Mouse (Mus musculus): ENCODE data around the gene Mical3. TPM values are rescaled to one million over a fixed set of nuclear protein-coding genes. Genes with fewer than 3 reads are reported as not detected.

Mical3 gene
- polyA plus RNA-seq, 1 experiment from 2014 or later = 28.1 TPM

DNA sequence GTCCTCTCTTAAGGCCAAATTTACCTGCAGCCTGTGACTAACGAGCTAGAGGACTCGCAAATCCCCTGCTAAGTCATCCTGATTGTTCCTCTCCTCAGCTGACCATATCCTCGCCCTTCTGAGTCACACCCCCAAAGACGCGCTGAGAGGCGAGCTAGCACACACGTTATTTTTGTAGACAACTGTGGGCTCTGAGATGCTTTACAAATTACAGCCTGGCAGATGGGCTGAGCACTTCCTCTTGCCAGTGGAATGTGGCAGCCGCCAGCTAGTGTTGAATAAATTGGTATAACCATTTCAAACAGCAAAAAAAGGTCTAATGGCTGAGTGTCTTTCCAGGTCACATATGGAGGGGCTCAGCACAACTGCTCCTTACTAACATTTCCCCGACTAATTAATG is 91.5 kb downstream of the Mical3 start:
- H3K9me3 ChIP-seq = no peaks in the 10 kb centered on the region
- ATAC-seq (ENCODE audit: low read depth) = no peak
- H3K36me3 ChIP-seq = peaks cover 79% of the 10 kb centered on the region
- no peak overlapping the region for H3K4me3 ChIP-seq
- H3K9ac ChIP-seq = no peak overlapping the region
- whole genome bisulfite sequencing = 87% methylated on average over 9 of the region's 9 CpGs
- no peaks in the 10 kb centered on the region for H3K27me3 ChIP-seq
- H3K27ac ChIP-seq (replicated peaks) = no peak overlapping the region
- H3K4me1 ChIP-seq (replicated peaks) = peaks cover 4% of the 10 kb centered on the region; the same call in 1 of the 2 replicates
- no peak overlapping the region for H3K4me2 ChIP-seq

DNA sequence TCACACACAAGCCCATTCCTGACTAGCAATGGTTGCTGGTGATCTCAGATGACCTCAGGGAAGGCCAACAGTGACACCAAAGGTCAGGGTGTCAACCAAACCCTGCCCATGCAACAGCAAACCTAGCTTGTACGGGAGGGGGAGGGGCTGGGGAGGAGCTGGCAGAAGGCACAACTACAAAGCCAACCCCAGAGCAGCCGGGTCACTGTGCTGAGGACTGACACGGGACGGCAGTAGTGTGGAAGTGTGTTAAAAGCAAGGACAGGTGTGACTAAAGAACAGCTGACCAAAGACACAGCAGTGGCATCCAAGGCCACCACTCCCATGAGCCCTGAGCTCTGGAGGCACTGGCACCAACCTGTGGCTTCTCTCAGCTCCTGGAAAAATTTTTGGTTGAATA is 93.7 kb downstream of the Mical3 start:
- H3K27me3 ChIP-seq = no peaks in the 10 kb centered on the region
- no peak overlapping the region for H3K27ac ChIP-seq (replicated peaks)
- H3K4me1 ChIP-seq (replicated peaks) = 0 out of 2 replicates have a peak, but pooled peaks cover 4% of the 10 kb centered on the region
- H3K9me3 ChIP-seq = no peaks in the 10 kb centered on the region
- peaks cover 97% of the 10 kb centered on the region for H3K36me3 ChIP-seq
- no peak overlapping the region for H3K9ac ChIP-seq
- ATAC-seq (ENCODE audit: low read depth) = no peak
- WGBS = 67% methylated on average over 4 of the region's 4 CpGs
- H3K4me3 ChIP-seq = no peak overlapping the region
- no peak overlapping the region for H3K4me2 ChIP-seq

- Histone ChIP-seq H3K9me3 (no peaks in the 10 kb centered on the region), H3K27ac (replicated peaks) (no peak overlapping the region), H3K4me1 (replicated peaks) (0 out of 2 replicates have a peak, but pooled peaks cover 4% of the 10 kb centered on the region), H3K27me3 (no peaks in the 10 kb centered on the region), H3K4me2 (no peak overlapping the region), H3K36me3 (peaks cover 97% of the 10 kb centered on the region), H3K4me3 (no peak overlapping the region), H3K9ac (no peak overlapping the region)
- 87% methylated on average over 3 of the region's 3 CpGs for WGBS
- no peak for ATAC-seq (ENCODE audit: low read depth)
These were observed 94.9 kb downstream of the Mical3 start for GRCm38 (mm10) chr6:121035929-121036328.

DNA sequence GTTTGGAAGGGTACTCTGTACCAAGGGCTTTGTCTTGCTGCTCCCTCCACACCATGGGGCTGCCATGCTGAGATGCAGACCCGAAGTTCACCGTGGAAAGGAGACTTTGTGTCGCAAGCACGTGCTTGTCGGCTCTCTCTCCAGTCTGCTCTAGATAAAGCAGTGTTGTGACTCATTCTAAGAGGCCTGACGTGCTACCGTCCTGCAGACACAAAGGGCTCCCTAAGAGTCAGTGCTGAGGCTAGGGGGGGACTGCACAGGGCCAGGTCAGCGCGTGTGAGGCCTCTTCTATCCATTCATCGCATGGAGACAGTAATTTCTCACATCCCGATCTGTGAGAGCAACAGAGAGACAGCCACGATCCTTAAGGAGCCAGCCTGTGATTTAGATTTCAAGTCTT is 95.5 kb downstream of the Mical3 start:
- ATAC-seq (ENCODE audit: low read depth) = peak; percentile 59; the same call in 1 of the 2 replicates
- WGBS = 49% methylated on average over 12 of the region's 12 CpGs
- Histone ChIP-seq H3K4me2 (no peak overlapping the region), H3K36me3 (peaks cover 97% of the 10 kb centered on the region), H3K27me3 (no peaks in the 10 kb centered on the region), H3K9ac (no peak overlapping the region), H3K4me3 (no peak overlapping the region), H3K9me3 (no peaks in the 10 kb centered on the region), H3K27ac (replicated peaks) (no peak overlapping the region), H3K4me1 (replicated peaks) (0 out of 2 replicates have a peak, but pooled peaks cover 4% of the 10 kb centered on the region)

DNA sequence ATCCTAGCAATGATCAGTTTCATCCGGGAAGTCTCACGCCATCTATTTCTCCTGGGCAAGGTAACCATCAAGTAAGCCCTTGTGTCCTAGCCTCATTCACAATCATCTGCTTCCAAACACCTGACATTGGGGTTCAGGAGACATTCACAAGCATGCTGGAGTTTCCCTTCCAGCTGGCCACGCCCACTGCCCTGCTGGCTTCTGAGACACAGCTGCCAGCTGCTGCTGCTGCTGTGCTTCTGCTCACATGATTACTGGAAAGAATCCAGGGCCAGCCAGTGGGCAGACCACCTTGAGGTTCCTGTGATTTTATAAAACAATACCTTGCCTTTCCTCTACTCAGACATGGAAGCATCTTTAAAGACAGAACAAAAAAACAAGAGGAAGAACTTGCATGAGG is 97.5 kb downstream of the Mical3 start:
- Histone ChIP-seq H3K27ac (replicated peaks) (no peak overlapping the region), H3K36me3 (peaks cover 99% of the 10 kb centered on the region), H3K27me3 (no peaks in the 10 kb centered on the region), H3K4me3 (no peak overlapping the region), H3K9me3 (no peaks in the 10 kb centered on the region), H3K4me2 (no peak overlapping the region), H3K4me1 (replicated peaks) (0 out of 2 replicates have a peak, but pooled peaks cover 4% of the 10 kb centered on the region), H3K9ac (no peak overlapping the region)
- 96% methylated on average over 3 of the region's 3 CpGs for WGBS
- no peak for ATAC-seq (ENCODE audit: low read depth)

- no peak for ATAC-seq (ENCODE audit: low read depth)
These were observed 99.4 kb downstream of the Mical3 start for GRCm38 (mm10) chr6:121031370-121031769.

DNA sequence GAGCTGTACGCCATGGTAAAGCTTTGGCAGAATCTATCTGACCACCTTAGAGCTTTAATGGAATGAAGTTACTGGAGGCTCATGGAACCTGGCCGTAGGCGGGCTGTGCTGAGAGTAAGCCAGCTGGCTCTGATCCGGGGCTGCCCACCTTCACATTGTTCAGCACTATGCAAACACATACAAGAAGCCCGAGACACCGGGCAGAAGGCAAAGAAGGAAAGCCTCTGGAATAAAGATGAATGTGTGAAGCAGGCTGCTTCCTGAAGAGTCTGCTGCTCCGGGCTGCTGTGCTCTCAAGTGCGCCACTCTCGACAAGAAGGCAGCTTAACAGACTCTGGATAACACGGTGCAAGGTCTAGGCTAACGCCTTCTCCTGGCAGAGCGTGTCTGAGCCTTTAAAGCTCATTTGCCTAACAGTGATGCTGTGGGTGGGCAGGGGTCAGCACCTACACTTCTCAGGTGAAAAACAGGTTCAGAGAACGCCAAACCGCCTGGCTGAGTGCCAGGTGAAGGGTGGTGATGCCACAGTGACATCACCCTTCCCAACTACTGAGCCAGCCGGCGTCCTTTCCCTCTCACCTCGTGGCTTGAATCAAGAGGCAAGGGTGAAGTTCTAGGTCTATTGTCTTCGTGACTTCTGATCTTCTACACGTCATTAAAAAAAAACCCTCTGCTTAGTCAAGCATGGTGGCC is 100.8 kb downstream of the Mical3 start:
- no peak overlapping the region for H3K27ac ChIP-seq (replicated peaks)
- 94% methylated on average over 19 of the region's 19 CpGs for WGBS
- no peak overlapping the region for H3K9ac ChIP-seq
- H3K4me2 ChIP-seq = no peak overlapping the region
- H3K36me3 ChIP-seq = peaks cover 80% of the 10 kb centered on the region
- no peaks in the 10 kb centered on the region for H3K9me3 ChIP-seq
- peaks cover 26% of the 10 kb centered on the region for H3K4me1 ChIP-seq (replicated peaks)
- no peak overlapping the region for H3K4me3 ChIP-seq
- H3K27me3 ChIP-seq = no peaks in the 10 kb centered on the region
- ATAC-seq (ENCODE audit: low read depth) = no peak

More at GRCm38 (mm10) chr6:121031370-121031769, 99.4 kb downstream of the Mical3 start:
- no peak overlapping the region for H3K4me2 ChIP-seq
- H3K27ac ChIP-seq (replicated peaks) = no peak overlapping the region
- H3K4me1 ChIP-seq (replicated peaks) = peaks cover 20% of the 10 kb centered on the region
- no peaks in the 10 kb centered on the region for H3K27me3 ChIP-seq
- 95% methylated on average over 7 of the region's 7 CpGs for WGBS
- no peak overlapping the region for H3K9ac ChIP-seq
- H3K9me3 ChIP-seq = no peaks in the 10 kb centered on the region
- peaks cover 93% of the 10 kb centered on the region for H3K36me3 ChIP-seq
- H3K4me3 ChIP-seq = no peak overlapping the region

GRCm38 (mm10) chr6:121028514-121028913 is 102.3 kb downstream of the Mical3 start:
- no peak overlapping the region for H3K27ac ChIP-seq (replicated peaks)
- H3K4me2 ChIP-seq = no peak overlapping the region
- H3K27me3 ChIP-seq = no peaks in the 10 kb centered on the region
- WGBS = 92% methylated on average over 8 of the region's 8 CpGs
- peaks cover 25% of the 10 kb centered on the region for H3K4me1 ChIP-seq (replicated peaks)
- no peaks in the 10 kb centered on the region for H3K9me3 ChIP-seq
- ATAC-seq (ENCODE audit: low read depth) = no peak
- peaks cover 77% of the 10 kb centered on the region for H3K36me3 ChIP-seq
- H3K4me3 ChIP-seq = no peak overlapping the region
- H3K9ac ChIP-seq = no peak overlapping the region

- no peaks in the 10 kb centered on the region for H3K9me3 ChIP-seq
- H3K36me3 ChIP-seq = peaks cover 77% of the 10 kb centered on the region
- no peaks in the 10 kb centered on the region for H3K27me3 ChIP-seq
- no peak overlapping the region for H3K4me3 ChIP-seq
- H3K9ac ChIP-seq = no peak overlapping the region
- peak overlapping the region; percentile 38; the same call in 1 of the 2 replicates for H3K27ac ChIP-seq (replicated peaks)
- H3K4me2 ChIP-seq = no peak overlapping the region
- H3K4me1 ChIP-seq (replicated peaks) = peaks cover 25% of the 10 kb centered on the region
- ATAC-seq (ENCODE audit: low read depth) = no peak
- 65% methylated on average over 5 of the region's 5 CpGs for WGBS
These were observed 103.5 kb downstream of the Mical3 start for GRCm38 (mm10) chr6:121027314-121027713.

DNA sequence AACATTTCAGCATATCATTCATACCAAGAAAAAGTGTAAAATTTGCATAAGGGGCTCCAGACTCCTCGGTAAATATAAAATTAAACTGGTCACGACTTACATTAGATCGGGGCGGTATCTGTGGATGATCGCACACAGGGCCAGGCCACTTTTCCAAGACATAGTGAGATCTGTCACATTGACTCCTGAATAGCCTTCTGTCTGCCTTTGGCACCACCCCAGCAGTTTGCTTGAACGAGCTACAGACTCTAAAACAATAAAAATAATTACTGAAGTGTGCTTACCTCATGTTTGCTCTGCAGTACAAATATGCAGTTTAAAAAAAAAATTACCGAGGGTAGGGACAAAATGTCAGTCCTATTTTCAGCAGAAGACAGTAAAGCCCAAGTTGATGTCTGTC is 103.9 kb downstream of the Mical3 start:
- WGBS = 50% methylated on average over 7 of the region's 7 CpGs
- Histone ChIP-seq H3K9ac (no peak overlapping the region), H3K27ac (replicated peaks) (peak overlapping the region; percentile 38; the same call in 1 of the 2 replicates), H3K4me1 (replicated peaks) (peaks cover 25% of the 10 kb centered on the region), H3K9me3 (no peaks in the 10 kb centered on the region), H3K27me3 (no peaks in the 10 kb centered on the region), H3K4me2 (no peak overlapping the region), H3K36me3 (peaks cover 77% of the 10 kb centered on the region), H3K4me3 (no peak overlapping the region)
- ATAC-seq (ENCODE audit: low read depth) = no peak

GRCm38 (mm10) chr6:121026019-121026584 is 104.7 kb downstream of the Mical3 start:
- Histone ChIP-seq H3K36me3 (peaks cover 77% of the 10 kb centered on the region), H3K4me3 (no peak overlapping the region), H3K4me2 (no peak overlapping the region), H3K27me3 (no peaks in the 10 kb centered on the region), H3K9me3 (no peaks in the 10 kb centered on the region), H3K9ac (no peak overlapping the region), H3K4me1 (replicated peaks) (peaks cover 25% of the 10 kb centered on the region), H3K27ac (replicated peaks) (peak overlapping the region; percentile 38)
- WGBS = 38% methylated on average over 10 of the region's 10 CpGs
- ATAC-seq (ENCODE audit: low read depth) = peak; percentile 48

GRCm38 (mm10) chr6:121018147-121018546 is 112.7 kb downstream of the Mical3 start:
- H3K9me3 ChIP-seq = no peaks in the 10 kb centered on the region
- H3K9ac ChIP-seq = no peak overlapping the region
- no peak for ATAC-seq (ENCODE audit: low read depth)
- H3K4me1 ChIP-seq (replicated peaks) = 0 out of 2 replicates have a peak, but pooled peaks cover 8% of the 10 kb centered on the region
- H3K4me3 ChIP-seq = no peak overlapping the region
- no peak overlapping the region for H3K27ac ChIP-seq (replicated peaks)
- H3K4me2 ChIP-seq = no peak overlapping the region
- WGBS = 90% methylated on average over 4 of the region's 4 CpGs
- H3K36me3 ChIP-seq = peaks cover 85% of the 10 kb centered on the region
- H3K27me3 ChIP-seq = no peaks in the 10 kb centered on the region
